Mouse (Mus musculus) embryonic facial prominence, embryonic 12.5 days (tissue): ENCODE measurements at regions not wholly inside any gene's neighbourhood (a gene's known extent, or its start where the extent isn't known, plus 50 kb on each side); places are given as distances from the start of the nearest gene placed in this dataset.

Experiments
- ATAC-seq: fragments of 200-750 bp; cut with Nextera tagmentation; 2 replicates; pipeline ENCODE4 v1.8.0; 2017; ENCODE audit not compliant: insufficient number of reproducible peaks, insufficient read depth, low FRiP score, low TSS enrichment
- H3K27ac ChIP-seq: fragments of 300-500 bp; sonication (generic); 2 replicates; pipeline ENCODE4 v1.5.1; 2016; ENCODE audit warnings: mild to moderate bottlenecking
- H3K27me3 ChIP-seq: fragments of 300-500 bp; sonication (generic); 2 replicates; pipeline ENCODE4 v1.6.1; 2016; ENCODE audit warnings: mild to moderate bottlenecking, moderate library complexity
- H3K36me3 ChIP-seq: fragments of 300-500 bp; sonication (generic); 2 replicates; pipeline ENCODE4 v1.6.1; 2016; ENCODE audit warnings: mild to moderate bottlenecking
- H3K4me1 ChIP-seq: fragments of 300-500 bp; sonication (generic); 2 replicates; pipeline ENCODE4 v1.6.1; 2016
- H3K4me2 ChIP-seq: fragments of 300-500 bp; sonication (generic); replicated peaks from 2 replicates; pipeline ENCODE4 v1.6.1; 2016; ENCODE audit warnings: mild to moderate bottlenecking, moderate library complexity
- H3K4me3 ChIP-seq: fragments of 300-500 bp; sonication (generic); 2 replicates; pipeline ENCODE4 v1.5.1; 2016; ENCODE audit warnings: mild to moderate bottlenecking
- H3K9ac ChIP-seq: fragments of 300-500 bp; sonication (generic); 2 replicates; pipeline ENCODE4 v1.6.1; 2016; ENCODE audit warnings: mild to moderate bottlenecking, moderate library complexity
- H3K9me3 ChIP-seq: fragments of 300-500 bp; sonication (generic); 2 replicates; pipeline ENCODE4 v1.6.1; 2016; ENCODE audit warnings: mild to moderate bottlenecking, moderate library complexity
- WGBS: fragments of 180-500 bp; shearing (Covaris S2); methylation state at CpG from one replicate; pipeline ENCODE4 v1.1.7; 2016; 5-methylcytosine and 5-hydroxymethylcytosine counted together

- Histone ChIP-seq H3K4me2 (no peak overlapping the region), H3K9me3 (no peaks in the 10 kb centered on the region), H3K27me3 (no peaks in the 10 kb centered on the region), H3K9ac (no peak overlapping the region), H3K36me3 (no peaks in the 10 kb centered on the region), H3K4me1 (no peaks in the 10 kb centered on the region), H3K27ac (no peak overlapping the region), H3K4me3 (no peak overlapping the region)
- WGBS = 74% methylated on average over 8 of the region's 8 CpGs
- ATAC-seq = no peak
Measured at GRCm38 (mm10) chr7:113621316-113621715, 107.7 kb downstream of the Far1 start.

- no peak overlapping the region for H3K27ac ChIP-seq
- no peaks in the 10 kb centered on the region for H3K36me3 ChIP-seq
- no peaks in the 10 kb centered on the region for H3K9me3 ChIP-seq
- WGBS = 62% methylated on average over 13 of the region's 13 CpGs
- H3K4me2 ChIP-seq = no peak overlapping the region
- H3K4me1 ChIP-seq = no peaks in the 10 kb centered on the region
- no peak for ATAC-seq
- no peak overlapping the region for H3K4me3 ChIP-seq
- H3K9ac ChIP-seq = no peak overlapping the region
- H3K27me3 ChIP-seq = no peaks in the 10 kb centered on the region
Measured at GRCm38 (mm10) chr7:113621898-113622510, 108.4 kb downstream of the Far1 start.

- H3K9ac ChIP-seq = no peak overlapping the region
- no peaks in the 10 kb centered on the region for H3K9me3 ChIP-seq
- ATAC-seq = no peak
- no peaks in the 10 kb centered on the region for H3K27me3 ChIP-seq
- WGBS = 71% methylated on average over 4 of the region's 4 CpGs
- no peaks in the 10 kb centered on the region for H3K36me3 ChIP-seq
- H3K4me1 ChIP-seq = no peaks in the 10 kb centered on the region
- H3K27ac ChIP-seq = no peak overlapping the region
- H3K4me3 ChIP-seq = no peak overlapping the region
- H3K4me2 ChIP-seq = no peak overlapping the region
Measured at GRCm38 (mm10) chr7:113623296-113623695, 109.7 kb downstream of the Far1 start.

GRCm38 (mm10) chr7:113623962-113624361 lies 110.3 kb downstream of the Far1 start:
- Histone ChIP-seq H3K4me3 (no peak overlapping the region), H3K9ac (no peak overlapping the region), H3K36me3 (no peaks in the 10 kb centered on the region), H3K27me3 (no peaks in the 10 kb centered on the region), H3K4me1 (no peaks in the 10 kb centered on the region), H3K9me3 (no peaks in the 10 kb centered on the region), H3K27ac (no peak overlapping the region), H3K4me2 (no peak overlapping the region)
- 85% methylated on average over 6 of the region's 6 CpGs for WGBS
- no peak for ATAC-seq

- Histone ChIP-seq H3K27me3 (no peaks in the 10 kb centered on the region), H3K27ac (no peak overlapping the region), H3K36me3 (no peaks in the 10 kb centered on the region), H3K4me3 (no peak overlapping the region), H3K4me1 (no peaks in the 10 kb centered on the region), H3K9ac (no peak overlapping the region), H3K4me2 (no peak overlapping the region), H3K9me3 (no peaks in the 10 kb centered on the region)
- no peak for ATAC-seq
Measured at GRCm38 (mm10) chr7:113626734-113627133, 113.1 kb downstream of the Far1 start.

- 76% methylated on average over 4 of the region's 4 CpGs for WGBS
- ATAC-seq = no peak
- no peak overlapping the region for H3K9ac ChIP-seq
- no peaks in the 10 kb centered on the region for H3K9me3 ChIP-seq
- H3K4me3 ChIP-seq = no peak overlapping the region
- no peak overlapping the region for H3K4me2 ChIP-seq
- H3K36me3 ChIP-seq = no peaks in the 10 kb centered on the region
- H3K27me3 ChIP-seq = no peaks in the 10 kb centered on the region
- H3K27ac ChIP-seq = no peak overlapping the region
- H3K4me1 ChIP-seq = no peaks in the 10 kb centered on the region
Measured at GRCm38 (mm10) chr7:113637011-113637600, 123.5 kb downstream of the Far1 start.

- H3K27me3 ChIP-seq = no peaks in the 10 kb centered on the region
- H3K36me3 ChIP-seq = no peaks in the 10 kb centered on the region
- WGBS = 75% methylated on average over 6 of the region's 6 CpGs
- H3K9ac ChIP-seq = no peak overlapping the region
- H3K27ac ChIP-seq = no peak overlapping the region
- no peak for ATAC-seq
- H3K9me3 ChIP-seq = no peaks in the 10 kb centered on the region
- no peaks in the 10 kb centered on the region for H3K4me1 ChIP-seq
- no peak overlapping the region for H3K4me2 ChIP-seq
- H3K4me3 ChIP-seq = no peak overlapping the region
Measured at GRCm38 (mm10) chr7:113638098-113638497, 124.5 kb downstream of the Far1 start.

GRCm38 (mm10) chr7:113642540-113642939 lies 123.3 kb upstream of the Spon1 start:
- H3K36me3 ChIP-seq = no peaks in the 10 kb centered on the region
- no peak for ATAC-seq
- H3K4me1 ChIP-seq = no peaks in the 10 kb centered on the region
- no peaks in the 10 kb centered on the region for H3K27me3 ChIP-seq
- 62% methylated on average over 7 of the region's 7 CpGs for WGBS
- H3K4me3 ChIP-seq = no peak overlapping the region
- H3K9me3 ChIP-seq = no peaks in the 10 kb centered on the region
- no peak overlapping the region for H3K9ac ChIP-seq
- no peak overlapping the region for H3K27ac ChIP-seq
- H3K4me2 ChIP-seq = no peak overlapping the region

- no peak overlapping the region for H3K27ac ChIP-seq
- ATAC-seq = no peak
- no peaks in the 10 kb centered on the region for H3K27me3 ChIP-seq
- H3K36me3 ChIP-seq = no peaks in the 10 kb centered on the region
- H3K9ac ChIP-seq = no peak overlapping the region
- no peak overlapping the region for H3K4me3 ChIP-seq
- no peaks in the 10 kb centered on the region for H3K9me3 ChIP-seq
- no peaks in the 10 kb centered on the region for H3K4me1 ChIP-seq
- 52% methylated on average over 1 of the region's 2 CpGs for WGBS
- no peak overlapping the region for H3K4me2 ChIP-seq
Measured at GRCm38 (mm10) chr7:113650631-113651030, 115.2 kb upstream of the Spon1 start.

GRCm38 (mm10) chr7:113651696-113652095 lies 114.1 kb upstream of the Spon1 start:
- 86% methylated on average over 1 of the region's 1 CpGs for whole genome bisulfite sequencing
- no peaks in the 10 kb centered on the region for H3K9me3 ChIP-seq
- no peak overlapping the region for H3K4me3 ChIP-seq
- no peak overlapping the region for H3K9ac ChIP-seq
- H3K4me1 ChIP-seq = no peaks in the 10 kb centered on the region
- H3K27me3 ChIP-seq = no peaks in the 10 kb centered on the region
- H3K27ac ChIP-seq = no peak overlapping the region
- H3K4me2 ChIP-seq = no peak overlapping the region
- no peaks in the 10 kb centered on the region for H3K36me3 ChIP-seq
- no peak for ATAC-seq

GRCm38 (mm10) chr7:113653130-113653529 lies 112.7 kb upstream of the Spon1 start:
- Histone ChIP-seq H3K4me1 (no peaks in the 10 kb centered on the region), H3K4me3 (no peak overlapping the region), H3K9me3 (no peaks in the 10 kb centered on the region), H3K36me3 (no peaks in the 10 kb centered on the region), H3K27me3 (no peaks in the 10 kb centered on the region), H3K27ac (no peak overlapping the region), H3K4me2 (no peak overlapping the region), H3K9ac (no peak overlapping the region)
- no peak for ATAC-seq
- 29% methylated on average over 5 of the region's 5 CpGs for WGBS

GRCm38 (mm10) chr7:113655336-113655735 lies 110.5 kb upstream of the Spon1 start:
- Histone ChIP-seq H3K4me2 (no peak overlapping the region), H3K9me3 (no peaks in the 10 kb centered on the region), H3K36me3 (no peaks in the 10 kb centered on the region), H3K27ac (no peak overlapping the region), H3K9ac (no peak overlapping the region), H3K27me3 (no peaks in the 10 kb centered on the region), H3K4me3 (no peak overlapping the region), H3K4me1 (no peaks in the 10 kb centered on the region)
- no peak for ATAC-seq
- 80% methylated on average over 5 of the region's 5 CpGs for WGBS
